Mouse (Mus musculus) hindbrain, embryonic 16.5 days (tissue): ENCODE results near the gene Gm4969. TPM values are rescaled to one million over a fixed set of nuclear protein-coding genes. Genes with fewer than 3 reads are reported as not detected.
A peak's percentile ranks its signal among the peaks of the same experiment; 100 is the strongest.

Source experiments
- ATAC-seq: fragments of 200-750 bp; cut with Nextera tagmentation; 2 replicates; pipeline ENCODE4 v1.8.0; 2017; ENCODE audit warnings: moderate TSS enrichment, moderate library complexity
- H3K27ac ChIP-seq: fragments of 300-500 bp; sonication (generic); 2 replicates; pipeline ENCODE4 v1.5.1; 2014; ENCODE audit warnings: low read depth, mild to moderate bottlenecking, control low read depth, low read length, moderate library complexity
- H3K27me3 ChIP-seq: fragments of 300-500 bp; sonication (generic); replicated peaks from 2 replicates; pipeline ENCODE4 v1.6.1; 2014; ENCODE audit warnings: low read length; ENCODE audit not compliant: control insufficient read depth, insufficient read depth
- H3K36me3 ChIP-seq: fragments of 300-500 bp; sonication (generic); 2 replicates; pipeline ENCODE4 v1.6.1; 2014; ENCODE audit warnings: mild to moderate bottlenecking, low read length, moderate library complexity, mixed read lengths; ENCODE audit not compliant: control insufficient read depth, insufficient read depth
- H3K4me1 ChIP-seq: fragments of 300-500 bp; sonication (generic); 2 replicates; pipeline ENCODE4 v1.6.1; 2014; ENCODE audit warnings: low read depth, low read length; ENCODE audit not compliant: control insufficient read depth, insufficient read depth
- H3K4me2 ChIP-seq: fragments of 300-500 bp; sonication (generic); 2 replicates; pipeline ENCODE4 v1.6.1; 2014; ENCODE audit warnings: mild to moderate bottlenecking, low read length, control low read depth, moderate library complexity
- H3K4me3 ChIP-seq: fragments of 300-500 bp; sonication (generic); 2 replicates; pipeline ENCODE4 v1.5.1; 2014; ENCODE audit warnings: mild to moderate bottlenecking, low read length, control low read depth, moderate library complexity
- H3K9ac ChIP-seq: fragments of 300-500 bp; sonication (generic); 2 replicates; pipeline ENCODE4 v1.6.1; 2014; ENCODE audit warnings: low read depth, mild to moderate bottlenecking, control low read depth, low read length, moderate library complexity
- H3K9me3 ChIP-seq: fragments of 300-500 bp; sonication (generic); 2 replicates; pipeline ENCODE4 v1.6.1; 2014; ENCODE audit warnings: mild to moderate bottlenecking, low read length, moderate library complexity; ENCODE audit not compliant: control insufficient read depth
- WGBS: fragments of 180-500 bp; shearing (Covaris S2); extraction: QIAGEN DNeasy Blood & Tissue Kit; methylation state at CpG from one replicate; pipeline ENCODE4 v1.1.7; 2014; 5-methylcytosine and 5-hydroxymethylcytosine counted together
- polyA plus RNA-seq: library from polyadenylated mRNA; unstranded; fragments of >200 nt; fragmentation: Nextera tagmentation; extraction: Ambion mirVana; gene quantifications from 2 replicates; pipeline ENCODE4 v1.2.1, GENCODE M21; 2015

Gene Gm4969
- polyA plus RNA-seq, 1 experiment from 2014 or later, result 7.0 TPM

- Histone ChIP-seq H3K36me3 (no peaks in the 10 kb centered on the region), H3K9me3 (no peaks in the 10 kb centered on the region), H3K27me3 (peaks cover 19% of the 10 kb centered on the region), H3K4me2 (peak overlapping the region; percentile 36), H3K27ac (no peak overlapping the region), H3K9ac (no peak overlapping the region), H3K4me1 (no peaks in the 10 kb centered on the region), H3K4me3 (0 out of 2 replicates have a peak overlapping the region, but pooled peaks have one; percentile 2)
- ATAC-seq, result peak; percentile 41; the same call in 1 of the 2 replicates
- WGBS, result 53% methylated on average over 13 of the region's 13 CpGs
These were observed 52.3 kb downstream of the Gm4969 start for GRCm38 (mm10) chr7:19065896-19066295.

- H3K4me3 ChIP-seq, result no peak overlapping the region
- H3K4me1 ChIP-seq, result no peaks in the 10 kb centered on the region; the same call in 1 of the 2 replicates
- no peak overlapping the region for H3K27ac ChIP-seq
- no peaks in the 10 kb centered on the region for H3K9me3 ChIP-seq
- ATAC-seq, result no peak
- H3K36me3 ChIP-seq, result 0 out of 2 replicates have a peak, but pooled peaks cover 2% of the 10 kb centered on the region
- no peaks in the 10 kb centered on the region for H3K27me3 ChIP-seq
- no peak overlapping the region for H3K9ac ChIP-seq
- H3K4me2 ChIP-seq, result no peak overlapping the region
- 91% methylated on average over 10 of the region's 10 CpGs for WGBS
These were observed 60.8 kb downstream of the Gm4969 start for GRCm38 (mm10) chr7:19057405-19057804.

GRCm38 (mm10) chr7:19055108-19055507, 63.1 kb downstream of the Gm4969 start:
- Histone ChIP-seq H3K27ac (no peak overlapping the region), H3K36me3 (peaks cover 12% of the 10 kb centered on the region), H3K9me3 (no peaks in the 10 kb centered on the region), H3K4me1 (no peaks in the 10 kb centered on the region; the same call in 1 of the 2 replicates), H3K4me3 (no peak overlapping the region), H3K4me2 (no peak overlapping the region), H3K27me3 (no peaks in the 10 kb centered on the region), H3K9ac (no peak overlapping the region; the same call in 1 of the 2 replicates)
- ATAC-seq, result no peak
- WGBS, result 89% methylated on average over 8 of the region's 8 CpGs

- peak; percentile 35 for ATAC-seq
- H3K4me3 ChIP-seq, result peak overlapping the region; percentile 31
These were observed 63.4 kb downstream of the Gm4969 start for GRCm38 (mm10) chr7:19054777-19055076.

GRCm38 (mm10) chr7:19054047-19054776, 64.0 kb downstream of the Gm4969 start, which contains the start of gene Rsph6a:
Rsph6a (plus strand) TSS chr7:19054690.
- Histone ChIP-seq H3K36me3 (peaks cover 21% of the 10 kb centered on the region), H3K4me1 (no peaks in the 10 kb centered on the region; the same call in 1 of the 2 replicates), H3K27ac (peak within 1 kb of the TSS; percentile 45), H3K4me3 (peak within 1 kb of the TSS; percentile 31), H3K27me3 (no peaks in the 10 kb centered on the region), H3K9me3 (no peaks in the 10 kb centered on the region), H3K9ac (peak within 1 kb of the TSS; percentile 56), H3K4me2 (peak within 1 kb of the TSS; percentile 57)
- peak; percentile 78 for ATAC-seq
- 21% methylated on average over 33 of the region's 33 CpGs for WGBS

More at GRCm38 (mm10) chr7:19054777-19055076, 63.4 kb downstream of the Gm4969 start:
- WGBS, result 62% methylated on average over 9 of the region's 9 CpGs
- peak overlapping the region; percentile 57 for H3K4me2 ChIP-seq
- H3K36me3 ChIP-seq, result peaks cover 16% of the 10 kb centered on the region
- no peak overlapping the region for H3K27ac ChIP-seq
- no peaks in the 10 kb centered on the region for H3K9me3 ChIP-seq
- no peaks in the 10 kb centered on the region; the same call in 1 of the 2 replicates for H3K4me1 ChIP-seq
- H3K27me3 ChIP-seq, result no peaks in the 10 kb centered on the region
- H3K9ac ChIP-seq, result peak overlapping the region; percentile 56; the same call in 1 of the 2 replicates

GRCm38 (mm10) chr7:19053136-19053532, 65.0 kb downstream of the Gm4969 start:
- ATAC-seq, result no peak
- no peaks in the 10 kb centered on the region; the same call in 1 of the 2 replicates for H3K4me1 ChIP-seq
- H3K27ac ChIP-seq, result no peak overlapping the region
- no peaks in the 10 kb centered on the region for H3K9me3 ChIP-seq
- WGBS, result 91% methylated on average over 7 of the region's 7 CpGs
- no peaks in the 10 kb centered on the region for H3K27me3 ChIP-seq
- peaks cover 29% of the 10 kb centered on the region for H3K36me3 ChIP-seq
- no peak overlapping the region for H3K4me3 ChIP-seq
- H3K9ac ChIP-seq, result no peak overlapping the region
- no peak overlapping the region for H3K4me2 ChIP-seq

GRCm38 (mm10) chr7:19052345-19053135, 65.6 kb downstream of the Gm4969 start:
- no peak overlapping the region for H3K9ac ChIP-seq
- H3K36me3 ChIP-seq, result peaks cover 35% of the 10 kb centered on the region
- no peak for ATAC-seq
- no peak overlapping the region for H3K4me2 ChIP-seq
- no peak overlapping the region for H3K4me3 ChIP-seq
- no peaks in the 10 kb centered on the region for H3K9me3 ChIP-seq
- WGBS, result 88% methylated on average over 15 of the region's 15 CpGs
- no peaks in the 10 kb centered on the region for H3K27me3 ChIP-seq
- H3K27ac ChIP-seq, result no peak overlapping the region
- no peaks in the 10 kb centered on the region; the same call in 1 of the 2 replicates for H3K4me1 ChIP-seq

- 75% methylated on average over 4 of the region's 4 CpGs for WGBS
- H3K36me3 ChIP-seq, result peaks cover 43% of the 10 kb centered on the region
These were observed 67.0 kb downstream of the Gm4969 start for GRCm38 (mm10) chr7:19051161-19051560.

GRCm38 (mm10) chr7:19050172-19050571, 68.0 kb downstream of the Gm4969 start:
- no peaks in the 10 kb centered on the region for H3K9me3 ChIP-seq
- ATAC-seq, result no peak
- no peaks in the 10 kb centered on the region; the same call in 1 of the 2 replicates for H3K4me1 ChIP-seq
- no peak overlapping the region for H3K4me3 ChIP-seq
- H3K36me3 ChIP-seq, result peaks cover 51% of the 10 kb centered on the region
- WGBS, result 87% methylated on average over 8 of the region's 8 CpGs
- H3K27ac ChIP-seq, result no peak overlapping the region
- H3K9ac ChIP-seq, result no peak overlapping the region
- H3K27me3 ChIP-seq, result no peaks in the 10 kb centered on the region
- no peak overlapping the region for H3K4me2 ChIP-seq

More at GRCm38 (mm10) chr7:19051161-19051560, 67.0 kb downstream of the Gm4969 start:
- Histone ChIP-seq H3K4me3 (no peak overlapping the region), H3K4me1 (no peaks in the 10 kb centered on the region; the same call in 1 of the 2 replicates), H3K9me3 (no peaks in the 10 kb centered on the region), H3K4me2 (no peak overlapping the region), H3K9ac (no peak overlapping the region), H3K27me3 (no peaks in the 10 kb centered on the region), H3K27ac (no peak overlapping the region)
- no peak for ATAC-seq
